Mouse (Mus musculus) liver, embryonic 11.5 days (tissue): ENCODE data around the gene Coq8b. TPM values are rescaled to one million over a fixed set of nuclear protein-coding genes. Genes with fewer than 3 reads are reported as not detected.

ENCODE experiments used
- ATAC-seq: fragments of 200-750 bp; cut with Nextera tagmentation; replicated peaks from 2 replicates; pipeline ENCODE4 v1.8.0; 2017; ENCODE audit warnings: moderate number of reproducible peaks, mild to moderate bottlenecking, moderate TSS enrichment, moderate library complexity; ENCODE audit not compliant: low FRiP score
- DNase-seq: peaks from one replicate; pipeline ENCODE4 v3.0.0-alpha.2; 2017; ENCODE audit warnings: low spot score
- H3K27ac ChIP-seq: fragments of 300-500 bp; sonication (generic); 2 replicates; pipeline ENCODE4 v1.5.1; 2014; ENCODE audit warnings: mild to moderate bottlenecking, low read depth, low read length, control low read depth
- H3K27me3 ChIP-seq: fragments of 300-500 bp; sonication (generic); replicated peaks from 2 replicates; pipeline ENCODE4 v1.6.1; 2014; ENCODE audit warnings: low read length, mixed read lengths; ENCODE audit not compliant: control insufficient read depth, insufficient read depth
- H3K36me3 ChIP-seq: fragments of 300-500 bp; sonication (generic); 2 replicates; pipeline ENCODE4 v1.6.1; 2014; ENCODE audit warnings: mild to moderate bottlenecking, low read length, moderate library complexity, mixed read lengths; ENCODE audit not compliant: control insufficient read depth, insufficient read depth
- H3K4me1 ChIP-seq: fragments of 300-500 bp; sonication (generic); replicated peaks from 2 replicates; pipeline ENCODE4 v1.6.1; 2014; ENCODE audit warnings: low read length, mixed read lengths; ENCODE audit not compliant: control insufficient read depth, insufficient read depth
- H3K4me2 ChIP-seq: fragments of 300-500 bp; sonication (generic); 2 replicates; pipeline ENCODE4 v1.6.1; 2014; ENCODE audit warnings: mild to moderate bottlenecking, control low read depth, moderate library complexity
- H3K4me3 ChIP-seq: fragments of 300-500 bp; sonication (generic); 2 replicates; pipeline ENCODE4 v1.5.1; 2014; ENCODE audit warnings: low read depth, low read length, control low read depth
- H3K9ac ChIP-seq: fragments of 300-500 bp; sonication (generic); 2 replicates; pipeline ENCODE4 v1.6.1; 2014; ENCODE audit warnings: low read depth, low read length, control low read depth
- H3K9me3 ChIP-seq: fragments of 300-500 bp; sonication (generic); 2 replicates; pipeline ENCODE4 v1.6.1; 2016; ENCODE audit warnings: low read length, inconsistent platforms, mixed read lengths; ENCODE audit not compliant: control insufficient read depth
- WGBS: fragments of 180-500 bp; shearing (Covaris S2); extraction: QIAGEN DNeasy Blood & Tissue Kit; methylation state at CpG from one replicate; pipeline ENCODE4 v1.1.7; 2014; 5-methylcytosine and 5-hydroxymethylcytosine counted together
- polyA plus RNA-seq: library from polyadenylated mRNA; unstranded; fragments of >200 nt; fragmentation: Nextera tagmentation; extraction: Ambion mirVana; gene quantifications from 2 replicates; pipeline ENCODE4 v1.2.1, GENCODE M21; 2014

Gene Coq8b
- polyA plus RNA-seq, 1 experiment from 2014 or later: 18.7 TPM

DNA sequence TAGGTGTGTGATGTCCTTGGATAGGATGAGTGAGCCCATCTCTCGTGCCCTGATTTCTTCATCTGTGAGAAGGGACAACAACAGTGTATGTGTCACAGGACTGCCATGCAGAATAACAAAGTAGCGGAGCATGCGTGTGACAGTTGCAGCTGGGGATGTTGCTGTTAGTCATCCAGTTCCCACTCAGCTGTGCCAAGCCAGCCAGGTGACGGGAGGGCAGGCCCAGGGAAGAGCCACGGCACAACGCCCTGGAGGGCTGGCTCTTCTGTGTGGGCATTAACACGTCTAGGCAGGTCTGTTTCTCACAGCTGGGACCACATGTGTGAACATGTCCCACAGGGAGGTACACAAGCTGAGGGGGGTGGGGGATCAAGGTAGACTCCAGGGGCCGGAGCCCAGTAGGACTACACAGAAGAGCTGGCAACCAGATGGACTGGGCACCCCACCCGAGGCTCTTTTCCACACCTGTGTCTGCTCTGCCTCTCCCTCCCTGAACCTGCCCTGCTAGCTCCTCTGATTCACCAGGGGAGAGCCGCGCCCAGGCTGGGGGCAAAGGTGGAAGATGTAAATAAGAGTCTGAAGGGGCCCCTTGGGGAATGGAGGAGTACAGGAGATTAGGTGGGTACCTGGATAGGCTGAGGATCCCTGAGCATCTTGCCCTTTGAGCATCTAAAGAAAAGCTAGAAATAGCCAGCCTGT, 7.8 kb upstream of the Coq8b start:
- 0 out of 2 replicates have a peak overlapping the region, but pooled peaks have one; percentile 10 for H3K4me3 ChIP-seq
- H3K9me3 ChIP-seq: no peaks in the 10 kb centered on the region
- no peak overlapping the region for H3K27ac ChIP-seq
- DNase-seq (no peak), ATAC-seq (no peak)
- H3K36me3 ChIP-seq: no peaks in the 10 kb centered on the region
- H3K27me3 ChIP-seq: no peaks in the 10 kb centered on the region
- 85% methylated on average over 11 of the region's 11 CpGs for WGBS
- H3K4me1 ChIP-seq: peaks cover 53% of the 10 kb centered on the region
- H3K9ac ChIP-seq: no peak overlapping the region
- H3K4me2 ChIP-seq: peak overlapping the region; percentile 11; the same call in 1 of the 2 replicates

DNA sequence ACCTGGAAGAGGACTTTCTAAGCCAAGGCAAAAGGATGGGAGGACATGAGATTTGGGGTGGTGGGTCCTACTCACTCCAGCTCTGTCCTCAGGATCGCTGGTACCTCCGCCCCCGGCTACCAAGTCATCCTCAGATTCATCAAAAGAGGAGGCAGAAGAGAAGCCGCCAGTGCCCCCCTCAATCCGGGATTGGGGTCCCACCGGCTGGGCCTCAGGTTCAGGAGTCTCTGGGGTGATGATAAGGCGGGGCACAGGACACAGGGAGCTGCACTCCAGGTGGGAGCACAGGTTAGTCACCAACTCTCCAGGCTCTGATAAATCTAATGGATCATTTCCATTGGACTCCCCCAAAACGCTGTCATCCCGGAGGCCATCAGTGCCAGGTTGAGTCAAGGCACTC, 5.5 kb upstream of the Coq8b start:
- peak overlapping the region; percentile 81 for H3K9ac ChIP-seq
- H3K27ac ChIP-seq: no peak overlapping the region
- ATAC-seq (no peak), DNase-seq (no peak)
- WGBS: 41% methylated on average over 9 of the region's 9 CpGs
- H3K4me2 ChIP-seq: peak overlapping the region; percentile 87
- no peaks in the 10 kb centered on the region for H3K9me3 ChIP-seq
- H3K27me3 ChIP-seq: no peaks in the 10 kb centered on the region
- no peaks in the 10 kb centered on the region for H3K36me3 ChIP-seq
- H3K4me3 ChIP-seq: peak overlapping the region; percentile 86
- H3K4me1 ChIP-seq: peaks cover 48% of the 10 kb centered on the region

GRCm38 (mm10) chr7:27227676-27228075, 5.1 kb upstream of the Coq8b start:
- no peaks in the 10 kb centered on the region for H3K27me3 ChIP-seq
- H3K4me2 ChIP-seq: peak overlapping the region; percentile 87
- WGBS: 6% methylated on average over 10 of the region's 10 CpGs
- no peaks in the 10 kb centered on the region for H3K9me3 ChIP-seq
- H3K4me1 ChIP-seq: peaks cover 44% of the 10 kb centered on the region
- H3K4me3 ChIP-seq: peak overlapping the region; percentile 86
- peak overlapping the region; percentile 81 for H3K9ac ChIP-seq
- no peak for ATAC-seq
- no peak overlapping the region for H3K27ac ChIP-seq
- no peak for DNase-seq
- no peaks in the 10 kb centered on the region for H3K36me3 ChIP-seq

- Histone ChIP-seq H3K27me3 (no peaks in the 10 kb centered on the region), H3K36me3 (no peaks in the 10 kb centered on the region), H3K4me1 (peaks cover 38% of the 10 kb centered on the region), H3K27ac (peak within 1 kb of the TSS; percentile 66), H3K9ac (peak within 1 kb of the TSS; percentile 81), H3K4me3 (peak within 1 kb of the TSS; percentile 86), H3K4me2 (peak within 1 kb of the TSS; percentile 87), H3K9me3 (no peaks in the 10 kb centered on the region)
- ATAC-seq (peak; percentile 82), DNase-seq (peak; percentile 93)
- WGBS: under 1% methylated on average over 49 of the region's 49 CpGs
Measured at GRCm38 (mm10) chr7:27228281-27228821, 4.5 kb upstream of the Coq8b start, which contains the start of gene Itpkc. TSS of gene Itpkc (minus strand) at chr7:27228661.

DNA sequence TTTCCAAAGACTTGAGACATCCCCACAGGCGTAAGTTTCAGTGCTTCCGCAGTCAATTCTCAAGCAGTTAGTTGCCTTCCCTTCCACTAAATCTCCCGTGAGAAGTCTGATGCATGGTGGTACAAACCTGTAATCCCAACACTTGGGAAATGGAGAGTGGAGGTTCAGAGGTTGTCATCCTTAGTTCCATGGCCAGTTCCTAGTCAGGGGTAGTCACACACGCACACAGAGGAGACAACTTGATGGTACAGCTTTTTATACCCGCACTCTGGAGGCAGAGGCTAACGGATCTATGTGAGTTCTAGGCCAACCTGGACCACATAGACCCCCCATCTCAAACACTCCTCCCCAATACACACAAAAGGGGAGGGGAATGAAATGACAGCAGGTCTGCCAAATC, 4.0 kb upstream of the Coq8b start:
- peak overlapping the region; percentile 81 for H3K9ac ChIP-seq
- no peaks in the 10 kb centered on the region for H3K27me3 ChIP-seq
- WGBS: 20% methylated on average over 6 of the region's 6 CpGs
- H3K9me3 ChIP-seq: no peaks in the 10 kb centered on the region
- H3K27ac ChIP-seq: peak overlapping the region; percentile 66
- no peaks in the 10 kb centered on the region for H3K36me3 ChIP-seq
- no peak for ATAC-seq
- peak overlapping the region; percentile 87 for H3K4me2 ChIP-seq
- H3K4me3 ChIP-seq: peak overlapping the region; percentile 86
- peaks cover 38% of the 10 kb centered on the region for H3K4me1 ChIP-seq
- no peak for DNase-seq

- Histone ChIP-seq H3K4me2 (no peak overlapping the region), H3K9ac (no peak overlapping the region), H3K4me1 (peaks cover 25% of the 10 kb centered on the region), H3K36me3 (no peaks in the 10 kb centered on the region), H3K27me3 (no peaks in the 10 kb centered on the region), H3K27ac (no peak overlapping the region), H3K4me3 (no peak overlapping the region), H3K9me3 (no peaks in the 10 kb centered on the region)
- no peak for DNase-seq
- 67% methylated on average over 4 of the region's 4 CpGs for WGBS
- ATAC-seq: no peak
Measured at GRCm38 (mm10) chr7:27230781-27231180, 2.0 kb upstream of the Coq8b start.

GRCm38 (mm10) chr7:27231693-27232331, 1.0 kb upstream of the Coq8b start:
- Histone ChIP-seq H3K27ac (no peak overlapping the region), H3K4me3 (no peak overlapping the region), H3K4me1 (peaks cover 17% of the 10 kb centered on the region), H3K9me3 (no peaks in the 10 kb centered on the region), H3K27me3 (no peaks in the 10 kb centered on the region), H3K36me3 (no peaks in the 10 kb centered on the region), H3K4me2 (no peak overlapping the region), H3K9ac (no peak overlapping the region)
- ATAC-seq (no peak), DNase-seq (no peak)
- 71% methylated on average over 7 of the region's 7 CpGs for WGBS

DNA sequence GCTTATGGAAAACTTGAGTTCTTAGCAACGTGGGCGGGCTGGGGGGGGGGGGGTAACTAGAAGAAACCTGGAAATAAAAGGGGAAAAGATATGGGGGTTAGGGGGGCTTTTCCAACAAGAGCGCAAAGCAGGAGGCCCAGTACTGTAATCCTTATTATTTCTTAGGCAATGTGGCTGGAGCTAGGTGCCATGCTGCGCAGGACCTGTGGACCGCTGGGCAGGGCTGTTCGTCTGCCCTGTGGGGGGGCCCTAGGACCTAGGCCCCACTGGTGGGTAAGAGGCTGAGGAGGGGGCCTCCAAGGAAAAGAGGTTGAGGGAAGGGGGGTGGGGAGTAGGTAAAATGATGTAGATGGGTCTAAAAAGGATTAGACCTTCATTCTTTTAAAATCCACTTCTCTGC, 477 bp downstream of the Coq8b start:
- H3K9ac ChIP-seq: peak overlapping the region; percentile 63
- H3K9me3 ChIP-seq: no peaks in the 10 kb centered on the region
- WGBS: 8% methylated on average over 6 of the region's 6 CpGs
- H3K4me2 ChIP-seq: peak overlapping the region; percentile 89
- DNase-seq (no peak), ATAC-seq (no peak)
- peak overlapping the region; percentile 68 for H3K4me3 ChIP-seq
- H3K4me1 ChIP-seq: peaks cover 8% of the 10 kb centered on the region
- H3K27ac ChIP-seq: no peak overlapping the region
- H3K36me3 ChIP-seq: no peaks in the 10 kb centered on the region
- H3K27me3 ChIP-seq: no peaks in the 10 kb centered on the region
